Mouse (Mus musculus): ENCODE results near the gene Kcnj9. TPM values are rescaled to one million over a fixed set of nuclear protein-coding genes. Genes with fewer than 3 reads are reported as not detected.

The Kcnj9 gene
- polyA plus RNA-seq, 1 experiment from 2014 or later: 0.23 TPM

GRCm38 (mm10) chr1:172306196-172306595, 22.9 kb downstream of the Kcnj9 start:
- 82% methylated on average over 4 of the region's 4 CpGs for WGBS
- no peak overlapping the region for H3K27ac ChIP-seq (replicated peaks)

GRCm38 (mm10) chr1:172305635-172306034, 23.5 kb downstream of the Kcnj9 start:
- Histone ChIP-seq H3K27me3 (ENCODE audit: low read depth, poor library complexity, severe bottlenecking) (peaks cover 27% of the 10 kb centered on the region), H3K36me3 (no peaks in the 10 kb centered on the region), H3K9me3 (replicated peaks) (no peaks in the 10 kb centered on the region), H3K4me3 (no peak overlapping the region), H3K4me1 (peaks cover 61% of the 10 kb centered on the region), H3K27ac (replicated peaks) (no peak overlapping the region)
- 78% methylated on average over 3 of the region's 3 CpGs for WGBS
- DNase-seq (ENCODE audit: low spot score): no peak

More at GRCm38 (mm10) chr1:172306196-172306595, 22.9 kb downstream of the Kcnj9 start:
- DNase-seq (ENCODE audit: low spot score): no peak
- Histone ChIP-seq H3K36me3 (no peaks in the 10 kb centered on the region), H3K4me1 (peaks cover 59% of the 10 kb centered on the region), H3K4me3 (no peak overlapping the region), H3K9me3 (replicated peaks) (no peaks in the 10 kb centered on the region), H3K27me3 (ENCODE audit: low read depth, poor library complexity, severe bottlenecking) (peaks cover 27% of the 10 kb centered on the region)

- Histone ChIP-seq H3K27ac (replicated peaks) (no peak overlapping the region), H3K36me3 (no peaks in the 10 kb centered on the region), H3K27me3 (ENCODE audit: low read depth, poor library complexity, severe bottlenecking) (peaks cover 25% of the 10 kb centered on the region), H3K9me3 (replicated peaks) (no peaks in the 10 kb centered on the region), H3K4me1 (peaks cover 57% of the 10 kb centered on the region), H3K4me3 (no peak overlapping the region)
- WGBS: 92% methylated on average over 2 of the region's 2 CpGs
- DNase-seq (ENCODE audit: low spot score): no peak
These were observed 24.0 kb downstream of the Kcnj9 start for GRCm38 (mm10) chr1:172305153-172305552.

GRCm38 (mm10) chr1:172304443-172304842, 24.7 kb downstream of the Kcnj9 start:
- no peak overlapping the region for H3K4me3 ChIP-seq
- peak; percentile 12 for DNase-seq (ENCODE audit: low spot score)
- H3K36me3 ChIP-seq: no peaks in the 10 kb centered on the region
- 82% methylated on average over 6 of the region's 6 CpGs for WGBS
- 0 out of 2 replicates have a peak overlapping the region, but pooled peaks have one; percentile 10 for H3K27ac ChIP-seq (replicated peaks)
- H3K27me3 ChIP-seq (ENCODE audit: low read depth, poor library complexity, severe bottlenecking): peaks cover 33% of the 10 kb centered on the region
- H3K4me1 ChIP-seq: peaks cover 55% of the 10 kb centered on the region
- no peaks in the 10 kb centered on the region for H3K9me3 ChIP-seq (replicated peaks)

- 14% methylated on average over 6 of the region's 6 CpGs for WGBS
- DNase-seq (ENCODE audit: low spot score): peak; percentile 63
- peaks cover 56% of the 10 kb centered on the region for H3K4me1 ChIP-seq
- H3K27ac ChIP-seq (replicated peaks): peak overlapping the region; percentile 61; the same call in 1 of the 2 replicates
- peaks cover 48% of the 10 kb centered on the region for H3K27me3 ChIP-seq (ENCODE audit: low read depth, poor library complexity, severe bottlenecking)
- H3K36me3 ChIP-seq: no peaks in the 10 kb centered on the region
- H3K9me3 ChIP-seq (replicated peaks): no peaks in the 10 kb centered on the region
- peak overlapping the region; percentile 0; the same call in 1 of the 2 replicates for H3K4me3 ChIP-seq
These were observed 26.3 kb downstream of the Kcnj9 start for GRCm38 (mm10) chr1:172302851-172303250.

- peaks cover 54% of the 10 kb centered on the region for H3K27me3 ChIP-seq (ENCODE audit: low read depth, poor library complexity, severe bottlenecking)
- H3K4me1 ChIP-seq: peaks cover 58% of the 10 kb centered on the region
- H3K36me3 ChIP-seq: no peaks in the 10 kb centered on the region
- 0 out of 2 replicates have a peak overlapping the region, but pooled peaks have one; percentile 61 for H3K27ac ChIP-seq (replicated peaks)
- no peak for DNase-seq (ENCODE audit: low spot score)
- H3K9me3 ChIP-seq (replicated peaks): no peaks in the 10 kb centered on the region
- WGBS: 55% methylated on average over 3 of the region's 3 CpGs
- H3K4me3 ChIP-seq: no peak overlapping the region
These were observed 26.8 kb downstream of the Kcnj9 start for GRCm38 (mm10) chr1:172302311-172302710.

- no peak for DNase-seq (ENCODE audit: low spot score)
- Histone ChIP-seq H3K9me3 (replicated peaks) (no peaks in the 10 kb centered on the region), H3K4me1 (peaks cover 65% of the 10 kb centered on the region), H3K4me3 (no peak overlapping the region), H3K36me3 (no peaks in the 10 kb centered on the region), H3K27ac (replicated peaks) (peak overlapping the region; percentile 61), H3K27me3 (ENCODE audit: low read depth, poor library complexity, severe bottlenecking) (peaks cover 65% of the 10 kb centered on the region)
- 48% methylated on average over 12 of the region's 12 CpGs for WGBS
These were observed 27.9 kb downstream of the Kcnj9 start for GRCm38 (mm10) chr1:172301180-172301579.

GRCm38 (mm10) chr1:172300247-172300646, 28.9 kb downstream of the Kcnj9 start:
- Histone ChIP-seq H3K9me3 (replicated peaks) (no peaks in the 10 kb centered on the region), H3K4me3 (no peak overlapping the region), H3K27ac (replicated peaks) (no peak overlapping the region), H3K4me1 (peaks cover 73% of the 10 kb centered on the region), H3K36me3 (no peaks in the 10 kb centered on the region), H3K27me3 (ENCODE audit: low read depth, poor library complexity, severe bottlenecking) (peaks cover 72% of the 10 kb centered on the region)
- no peak for DNase-seq (ENCODE audit: low spot score)
- WGBS: 57% methylated on average over 5 of the region's 5 CpGs

- H3K9me3 ChIP-seq (replicated peaks): no peaks in the 10 kb centered on the region
These were observed 29.6 kb downstream of the Kcnj9 start for GRCm38 (mm10) chr1:172299528-172299927.

GRCm38 (mm10) chr1:172297611-172298537, 31.2 kb downstream of the Kcnj9 start, which contains the start of gene Atp1a2:
Gene Atp1a2 (minus strand): TSS chr1:172298064.
- no peaks in the 10 kb centered on the region for H3K9me3 ChIP-seq (replicated peaks)
- peak within 1 kb of the TSS; percentile 72 for H3K27ac ChIP-seq (replicated peaks)
- peak; percentile 48 for DNase-seq (ENCODE audit: low spot score)
- H3K4me3 ChIP-seq: peak within 1 kb of the TSS; percentile 31
- H3K4me1 ChIP-seq: peaks cover 61% of the 10 kb centered on the region
- H3K36me3 ChIP-seq: no peaks in the 10 kb centered on the region
- H3K27me3 ChIP-seq (ENCODE audit: low read depth, poor library complexity, severe bottlenecking): peaks cover 68% of the 10 kb centered on the region
- WGBS: 13% methylated on average over 16 of the region's 16 CpGs

More at GRCm38 (mm10) chr1:172299528-172299927, 29.6 kb downstream of the Kcnj9 start:
- H3K27ac ChIP-seq (replicated peaks): no peak overlapping the region
- H3K36me3 ChIP-seq: no peaks in the 10 kb centered on the region
- DNase-seq (ENCODE audit: low spot score): no peak
- H3K4me3 ChIP-seq: no peak overlapping the region
- peaks cover 72% of the 10 kb centered on the region for H3K27me3 ChIP-seq (ENCODE audit: low read depth, poor library complexity, severe bottlenecking)
- H3K4me1 ChIP-seq: peaks cover 73% of the 10 kb centered on the region
- WGBS: 61% methylated on average over 7 of the region's 7 CpGs

- Histone ChIP-seq H3K4me3 (peak overlapping the region; percentile 31; the same call in 1 of the 2 replicates), H3K4me1 (peaks cover 52% of the 10 kb centered on the region), H3K27ac (replicated peaks) (peak overlapping the region; percentile 72), H3K27me3 (ENCODE audit: low read depth, poor library complexity, severe bottlenecking) (peaks cover 62% of the 10 kb centered on the region), H3K9me3 (replicated peaks) (no peaks in the 10 kb centered on the region), H3K36me3 (no peaks in the 10 kb centered on the region)
- WGBS: 81% methylated on average over 6 of the region's 6 CpGs
- DNase-seq (ENCODE audit: low spot score): no peak
These were observed 32.2 kb downstream of the Kcnj9 start for GRCm38 (mm10) chr1:172296816-172297510.

- H3K36me3 ChIP-seq: no peaks in the 10 kb centered on the region
- peaks cover 40% of the 10 kb centered on the region for H3K4me1 ChIP-seq
- DNase-seq (ENCODE audit: low spot score): no peak
- H3K4me3 ChIP-seq: no peak overlapping the region
- H3K27me3 ChIP-seq (ENCODE audit: low read depth, poor library complexity, severe bottlenecking): peaks cover 50% of the 10 kb centered on the region
- H3K9me3 ChIP-seq (replicated peaks): no peaks in the 10 kb centered on the region
- peak overlapping the region; percentile 57 for H3K27ac ChIP-seq (replicated peaks)
- 64% methylated on average over 4 of the region's 4 CpGs for WGBS
These were observed 33.3 kb downstream of the Kcnj9 start for GRCm38 (mm10) chr1:172295751-172296197.

All from midbrain, embryonic 10.5 days (tissue).